Mouse (Mus musculus): ENCODE data around the gene Nav1.
A peak's percentile ranks its signal among the peaks of the same experiment; 100 is the strongest.

DNA sequence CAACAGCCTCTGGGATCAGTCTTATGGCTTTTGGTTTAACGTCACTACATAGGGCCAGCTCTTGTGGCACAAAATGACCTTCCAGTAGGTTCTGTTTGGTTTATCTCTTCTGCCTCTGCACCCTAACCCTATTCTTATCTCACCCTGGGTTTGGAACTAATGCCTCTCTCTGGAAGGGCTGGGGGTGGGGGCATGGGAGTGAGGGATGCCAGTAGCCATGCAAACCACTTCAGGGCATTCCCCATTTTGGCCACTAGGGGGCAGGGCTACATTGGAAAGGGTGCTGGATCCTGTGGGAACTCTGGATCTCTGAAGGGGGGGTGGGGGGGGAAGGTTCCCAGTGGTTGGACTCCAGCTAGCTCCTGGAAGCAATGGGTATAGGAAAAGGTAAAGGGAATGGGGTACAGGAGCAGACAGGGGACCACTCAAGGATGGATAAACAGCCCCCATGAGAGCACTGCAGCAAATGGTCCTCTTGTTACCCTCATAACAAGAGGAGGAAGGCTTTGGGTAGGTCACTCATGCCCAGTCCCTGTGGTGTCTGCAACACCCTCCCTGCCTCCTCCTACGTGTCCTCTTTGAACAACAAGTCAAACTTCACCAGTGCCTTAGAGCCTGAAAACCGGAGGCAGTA is 145.9 kb downstream of the Nav1 start:
- TF ChIP-seq POLR2A (IDR thresholded peaks at IDR 0.05; ENCODE audit: extremely low read depth, insufficient read depth, low read length) (no peak), CTCF (IDR thresholded peaks at IDR 0.05; ENCODE audit: low read depth, low read length) (peak; percentile 84)

All from liver, adult 2 months (tissue).